ENCODE assay signal across 22 mouse cellular contexts in genomic region chr2:172884584-172884983, GRCm38 (mm10). TPM values are rescaled to one million over a fixed set of nuclear protein-coding genes. Genes with fewer than 3 reads are reported as not detected.
"Had no signal": no experiment of that assay in that cellular context is flagged by ENCODE, and none has a peak within 500 bp of the region (broad histone marks: within the 10 kb centered on the region; RNA-seq: fewer than 3 reads in every experiment).

No protein-coding gene starts in this region.

- H3K27me3 ChIP-seq: lung, embryonic 15.5 days; midbrain, embryonic 12.5 days; neural tube, embryonic 13.5 days; neural tube, embryonic 15.5 days had no signal

- H3K4me2 ChIP-seq: lung, embryonic 15.5 days; midbrain, embryonic 12.5 days; neural tube, embryonic 13.5 days; neural tube, embryonic 15.5 days had no signal

- H3K36me3 ChIP-seq: lung, embryonic 15.5 days; midbrain, embryonic 10.5 days; midbrain, embryonic 12.5 days; neural tube, embryonic 13.5 days; neural tube, embryonic 15.5 days had no signal

- H3K9me3 ChIP-seq: lung, embryonic 15.5 days; midbrain, embryonic 10.5 days; midbrain, embryonic 12.5 days; neural tube, embryonic 13.5 days; neural tube, embryonic 15.5 days had no signal

- ATAC-seq: liver, postnatal 0 days; lung, postnatal 0 days; midbrain, embryonic 16.5 days had no signal

- H3K4me3 ChIP-seq: lung, embryonic 15.5 days; midbrain, embryonic 10.5 days; midbrain, embryonic 12.5 days; myocyte; neural tube, embryonic 13.5 days; neural tube, embryonic 15.5 days had no signal

- DNase-seq: liver, postnatal 0 days; lung, adult 2 months; lung, postnatal 14 days; lung, postnatal 4 days; midbrain, embryonic 14.5 days; retina, postnatal 1 day; right cerebral cortex, adult 18-20 months; right cerebral cortex, postnatal 14 days; right cerebral cortex, postnatal 4 days; spleen, adult 18-20 months; thymus, adult 18-20 months; thymus, postnatal 14 days; thymus, postnatal 36 days had no signal

- H3K27ac ChIP-seq: lung, embryonic 15.5 days; midbrain, embryonic 10.5 days; midbrain, embryonic 12.5 days; neural tube, embryonic 13.5 days; neural tube, embryonic 15.5 days had no signal

- H3K9ac ChIP-seq: liver, postnatal 0 days; lung, embryonic 15.5 days; midbrain, embryonic 12.5 days; neural tube, embryonic 13.5 days; neural tube, embryonic 15.5 days had no signal

RNA-seq across cellular contexts. Expression of gene Bmp7, which starts 55.5 kb away (rescaled TPM):
- total RNA-seq: megakaryocyte-erythroid progenitor cell, adult 5-6 weeks had no signal
- polyA plus RNA-seq: myocyte had no signal
